Mouse (Mus musculus): ENCODE measurements at regions not wholly inside any gene's neighbourhood (a gene's known extent, or its start where the extent isn't known, plus 50 kb on each side); places are given as distances from the start of the nearest gene placed in this dataset.

DNA sequence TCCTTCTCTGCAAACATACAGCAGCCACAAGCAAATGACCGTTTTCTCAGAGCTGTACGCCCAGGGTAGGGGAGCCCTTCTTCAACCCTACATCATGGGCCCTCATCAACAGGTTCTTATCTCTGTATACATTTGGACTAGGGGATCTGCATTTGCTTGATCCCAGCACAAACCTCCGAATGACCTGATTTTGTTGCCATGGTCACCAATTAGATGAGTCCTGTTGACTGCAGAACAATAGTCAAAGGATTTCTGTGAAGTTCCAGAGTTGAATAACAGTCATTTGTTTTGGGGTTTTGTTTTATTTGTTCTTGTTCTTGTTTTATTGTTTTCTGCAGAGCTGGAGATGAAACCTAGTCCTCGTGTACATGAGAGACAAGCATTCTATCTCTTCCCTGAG lies 340.6 kb downstream of the Rps6kc1 start:
- H3K9ac ChIP-seq = no peak overlapping the region
- no peak overlapping the region for H3K4me2 ChIP-seq
- WGBS (ENCODE audit: insufficient replicate concordance) = 32% methylated on average over 4 of the region's 4 CpGs
- H3K9me3 ChIP-seq (replicated peaks) = no peaks in the 10 kb centered on the region
- no peak overlapping the region for H3K4me3 ChIP-seq (replicated peaks)
- H3K27me3 ChIP-seq = no peaks in the 10 kb centered on the region
- no peaks in the 10 kb centered on the region for H3K36me3 ChIP-seq (replicated peaks)
- no peak for ATAC-seq (ENCODE audit: insufficient read depth)
- no peak overlapping the region for H3K27ac ChIP-seq (replicated peaks)
- no peaks in the 10 kb centered on the region for H3K4me1 ChIP-seq (replicated peaks)

DNA sequence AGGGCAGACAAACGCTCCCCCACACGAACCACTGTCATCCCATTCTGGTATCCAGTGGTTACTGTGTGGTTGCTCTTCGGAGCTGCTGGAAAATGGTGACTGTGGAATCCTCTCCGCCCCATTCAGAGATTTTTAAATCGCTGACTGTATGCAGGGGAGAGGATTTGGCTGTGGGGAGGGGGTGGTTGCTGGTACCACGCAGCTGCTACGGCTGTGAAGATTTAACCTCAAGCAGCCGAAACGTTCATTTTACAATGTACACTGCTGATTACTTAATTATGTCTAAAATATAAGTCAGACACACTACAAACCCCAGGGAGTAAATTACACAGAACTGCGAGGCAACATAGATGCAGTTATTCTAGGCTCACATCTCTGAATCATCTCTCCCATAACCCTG lies 341.0 kb downstream of the Rps6kc1 start:
- 69% methylated on average over 10 of the region's 10 CpGs for WGBS (ENCODE audit: insufficient replicate concordance)
- H3K4me3 ChIP-seq (replicated peaks) = no peak overlapping the region
- H3K4me2 ChIP-seq = no peak overlapping the region
- no peaks in the 10 kb centered on the region for H3K36me3 ChIP-seq (replicated peaks)
- no peak for ATAC-seq (ENCODE audit: insufficient read depth)
- H3K9me3 ChIP-seq (replicated peaks) = no peaks in the 10 kb centered on the region
- no peaks in the 10 kb centered on the region for H3K4me1 ChIP-seq (replicated peaks)
- no peak overlapping the region for H3K9ac ChIP-seq
- H3K27me3 ChIP-seq = no peaks in the 10 kb centered on the region
- no peak overlapping the region for H3K27ac ChIP-seq (replicated peaks)

DNA sequence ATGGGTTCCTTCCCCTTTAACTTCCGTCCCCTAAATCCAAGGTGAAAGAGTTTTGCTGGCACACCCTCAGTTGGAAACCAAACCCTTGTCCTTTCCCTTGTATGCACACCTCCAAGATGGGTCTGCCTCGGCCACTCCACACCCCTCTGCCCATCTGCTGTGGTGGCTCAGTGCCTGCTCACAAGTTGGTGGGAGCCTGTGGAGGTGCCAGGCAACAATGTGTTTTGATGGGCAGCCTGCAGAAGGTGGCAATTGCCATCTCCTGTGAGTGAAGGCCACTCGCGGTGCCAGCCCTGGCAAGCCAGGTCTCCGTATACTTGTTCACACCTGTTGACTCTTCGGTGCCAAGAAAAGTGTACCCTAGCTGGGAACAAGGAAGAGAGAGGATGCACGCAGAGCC lies 344.8 kb downstream of the Rps6kc1 start:
- Histone ChIP-seq H3K9me3 (replicated peaks) (no peaks in the 10 kb centered on the region), H3K4me3 (replicated peaks) (no peak overlapping the region), H3K9ac (no peak overlapping the region), H3K36me3 (replicated peaks) (no peaks in the 10 kb centered on the region), H3K4me1 (replicated peaks) (no peaks in the 10 kb centered on the region), H3K27ac (replicated peaks) (no peak overlapping the region), H3K4me2 (no peak overlapping the region), H3K27me3 (no peaks in the 10 kb centered on the region)
- ATAC-seq (ENCODE audit: insufficient read depth) = no peak
- 68% methylated on average over 7 of the region's 7 CpGs for WGBS (ENCODE audit: insufficient replicate concordance)

DNA sequence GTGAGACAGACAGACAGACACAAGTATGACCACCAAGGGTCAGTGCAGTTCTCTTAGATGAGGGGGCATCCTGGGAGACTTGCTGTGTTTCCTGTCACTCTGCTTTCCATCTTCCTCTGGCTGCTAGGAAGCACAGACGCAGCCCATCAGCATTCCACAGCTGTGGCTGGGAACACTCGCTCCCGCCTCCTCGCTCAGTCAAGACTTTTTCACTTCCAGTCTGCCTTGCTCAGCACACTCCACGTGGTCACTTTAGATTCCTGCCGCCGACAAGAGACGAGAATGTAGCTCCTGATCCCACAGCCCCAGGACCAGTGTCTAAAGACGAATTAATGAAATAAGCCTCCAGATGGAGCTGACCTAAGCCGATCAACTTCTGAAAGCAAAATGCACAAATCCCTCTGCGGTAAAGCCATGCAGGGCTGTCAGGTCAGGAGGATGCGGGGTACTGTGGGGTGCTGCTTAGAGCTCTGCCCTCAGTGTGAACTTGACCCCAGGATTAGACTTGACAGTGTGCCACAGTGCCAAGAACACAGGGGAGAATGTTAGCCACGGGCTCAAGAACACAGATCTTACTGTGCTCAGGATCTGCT lies 348.6 kb downstream of the Rps6kc1 start:
- Histone ChIP-seq H3K36me3 (replicated peaks) (no peaks in the 10 kb centered on the region), H3K27me3 (no peaks in the 10 kb centered on the region), H3K4me3 (replicated peaks) (no peak overlapping the region), H3K27ac (replicated peaks) (no peak overlapping the region), H3K9ac (no peak overlapping the region), H3K4me2 (no peak overlapping the region), H3K9me3 (replicated peaks) (no peaks in the 10 kb centered on the region), H3K4me1 (replicated peaks) (no peaks in the 10 kb centered on the region)
- 47% methylated on average over 13 of the region's 13 CpGs for WGBS (ENCODE audit: insufficient replicate concordance)
- no peak for ATAC-seq (ENCODE audit: insufficient read depth)

DNA sequence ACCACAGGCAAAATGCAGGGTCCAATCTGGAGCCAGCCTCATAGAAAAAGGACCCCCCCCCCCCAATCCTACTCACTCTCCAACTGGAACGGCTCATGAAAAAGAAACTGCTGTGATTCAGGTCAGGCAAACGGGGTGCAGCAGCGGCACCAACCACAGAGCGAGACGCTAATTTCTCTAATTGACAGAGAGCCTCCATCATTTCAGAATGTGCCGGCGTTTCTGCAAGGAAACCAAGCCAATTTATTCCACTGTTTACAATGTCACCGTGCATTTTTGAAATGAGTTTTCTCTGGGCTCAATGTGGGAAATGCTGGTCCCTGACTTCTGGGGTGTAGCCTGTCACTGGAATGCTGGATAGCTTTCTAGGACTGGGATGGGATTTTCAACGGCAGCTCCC lies 351.5 kb downstream of the Rps6kc1 start:
- H3K36me3 ChIP-seq (replicated peaks) = no peaks in the 10 kb centered on the region
- no peaks in the 10 kb centered on the region for H3K27me3 ChIP-seq
- no peaks in the 10 kb centered on the region for H3K9me3 ChIP-seq (replicated peaks)
- ATAC-seq (ENCODE audit: insufficient read depth) = no peak
- H3K4me2 ChIP-seq = no peak overlapping the region
- no peak overlapping the region for H3K9ac ChIP-seq
- H3K4me1 ChIP-seq (replicated peaks) = no peaks in the 10 kb centered on the region
- 77% methylated on average over 9 of the region's 9 CpGs for WGBS (ENCODE audit: insufficient replicate concordance)
- no peak overlapping the region for H3K27ac ChIP-seq (replicated peaks)
- no peak overlapping the region for H3K4me3 ChIP-seq (replicated peaks)

DNA sequence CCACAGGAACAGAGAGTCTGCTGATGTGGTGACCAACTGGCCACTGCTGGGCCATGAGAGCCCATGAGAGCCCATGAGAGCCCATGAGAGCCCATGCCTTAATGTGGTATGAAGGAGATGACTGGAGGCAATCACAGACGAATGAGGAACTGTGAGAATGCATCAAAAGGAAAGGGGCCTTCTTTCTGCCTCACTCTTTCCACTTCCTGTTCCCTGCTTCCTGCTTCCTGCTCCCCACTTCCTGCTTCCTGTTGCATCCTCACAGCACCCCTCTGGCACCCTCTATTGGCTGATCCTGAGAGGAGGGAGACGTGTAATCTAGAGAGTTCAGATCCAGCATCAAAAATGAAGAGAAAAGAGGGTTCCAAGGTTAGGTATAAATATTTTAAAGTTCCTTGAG lies 369.7 kb downstream of the Rps6kc1 start:
- no peaks in the 10 kb centered on the region for H3K36me3 ChIP-seq (replicated peaks)
- no peaks in the 10 kb centered on the region for H3K27me3 ChIP-seq
- no peak overlapping the region for H3K4me2 ChIP-seq
- H3K4me3 ChIP-seq (replicated peaks) = no peak overlapping the region
- H3K9ac ChIP-seq = no peak overlapping the region
- H3K4me1 ChIP-seq (replicated peaks) = no peaks in the 10 kb centered on the region
- H3K9me3 ChIP-seq (replicated peaks) = no peaks in the 10 kb centered on the region
- no peak for ATAC-seq (ENCODE audit: insufficient read depth)
- H3K27ac ChIP-seq (replicated peaks) = no peak overlapping the region
- WGBS (ENCODE audit: insufficient replicate concordance) = 42% methylated on average over 2 of the region's 2 CpGs

DNA sequence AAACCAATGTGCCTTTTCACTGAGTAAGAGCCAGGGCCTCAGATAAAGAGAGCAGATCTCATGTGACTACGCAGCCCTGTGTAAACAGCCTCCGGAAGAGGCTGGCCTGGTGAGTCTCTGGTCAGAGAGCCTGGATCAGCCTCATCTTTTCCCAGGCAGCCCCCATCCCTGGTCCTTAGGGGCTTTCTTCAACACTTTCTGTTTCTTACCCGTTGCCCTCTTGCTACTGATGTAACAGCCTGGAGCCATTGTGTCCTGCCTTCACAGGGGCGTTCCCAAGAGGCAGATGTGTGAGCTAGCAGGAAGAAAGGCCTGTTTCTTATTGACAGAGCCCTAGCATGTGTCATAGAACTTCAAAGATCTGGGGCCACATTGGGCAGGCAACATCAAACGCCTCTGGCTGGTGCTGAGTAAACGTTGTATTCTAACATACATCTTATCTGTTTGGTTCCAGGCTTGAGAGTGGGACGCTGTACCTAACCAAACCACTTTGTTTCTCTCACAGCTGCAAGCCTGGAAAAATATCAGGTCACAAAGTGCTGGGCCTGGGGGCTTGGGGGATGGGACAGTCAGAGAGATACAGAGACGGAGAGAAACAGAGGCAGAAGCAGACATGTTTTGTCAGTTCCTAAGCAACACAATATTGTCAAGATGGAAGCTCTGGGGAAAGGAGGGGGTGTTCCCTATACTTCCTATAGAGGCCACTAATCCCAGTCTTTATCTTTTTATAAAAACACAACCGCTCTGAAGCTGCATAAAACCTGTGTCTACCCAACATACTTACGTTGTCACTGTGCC lies 362.6 kb upstream of the Prox1 start:
- Histone ChIP-seq H3K9me3 (replicated peaks) (no peaks in the 10 kb centered on the region), H3K27me3 (no peaks in the 10 kb centered on the region), H3K4me1 (replicated peaks) (0 out of 2 replicates have a peak, but pooled peaks cover 4% of the 10 kb centered on the region), H3K36me3 (replicated peaks) (no peaks in the 10 kb centered on the region), H3K9ac (no peak overlapping the region), H3K4me2 (no peak overlapping the region), H3K4me3 (replicated peaks) (no peak overlapping the region), H3K27ac (replicated peaks) (no peak overlapping the region)
- ATAC-seq (ENCODE audit: insufficient read depth) = no peak
- WGBS (ENCODE audit: insufficient replicate concordance) = 29% methylated on average over 10 of the region's 10 CpGs

DNA sequence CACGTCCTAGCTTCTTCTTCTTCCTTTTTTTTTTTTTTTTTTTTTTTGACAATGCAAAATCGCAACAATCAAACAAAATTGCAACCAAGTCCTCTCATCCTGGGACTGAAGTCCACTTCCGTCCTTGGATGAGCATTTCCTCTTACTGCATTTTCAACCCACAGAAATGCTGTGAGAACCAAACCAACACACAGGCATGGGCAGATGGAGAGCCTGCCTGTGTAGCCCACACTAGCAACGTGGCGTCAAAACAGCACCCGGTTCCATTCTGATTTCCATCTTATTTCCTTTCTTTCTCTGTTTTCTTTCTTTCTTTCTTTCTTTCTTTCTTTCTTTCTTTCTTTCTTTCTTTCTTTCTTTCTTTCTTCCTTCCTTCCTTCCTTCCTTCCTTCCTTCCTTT lies 360.7 kb upstream of the Prox1 start:
- no peak overlapping the region for H3K4me2 ChIP-seq
- H3K9ac ChIP-seq = no peak overlapping the region
- H3K36me3 ChIP-seq (replicated peaks) = no peaks in the 10 kb centered on the region
- 63% methylated on average over 6 of the region's 6 CpGs for WGBS (ENCODE audit: insufficient replicate concordance)
- no peaks in the 10 kb centered on the region for H3K9me3 ChIP-seq (replicated peaks)
- no peak overlapping the region for H3K4me3 ChIP-seq (replicated peaks)
- no peak overlapping the region for H3K27ac ChIP-seq (replicated peaks)
- no peak for ATAC-seq (ENCODE audit: insufficient read depth)
- no peaks in the 10 kb centered on the region for H3K27me3 ChIP-seq
- H3K4me1 ChIP-seq (replicated peaks) = 0 out of 2 replicates have a peak, but pooled peaks cover 4% of the 10 kb centered on the region

DNA sequence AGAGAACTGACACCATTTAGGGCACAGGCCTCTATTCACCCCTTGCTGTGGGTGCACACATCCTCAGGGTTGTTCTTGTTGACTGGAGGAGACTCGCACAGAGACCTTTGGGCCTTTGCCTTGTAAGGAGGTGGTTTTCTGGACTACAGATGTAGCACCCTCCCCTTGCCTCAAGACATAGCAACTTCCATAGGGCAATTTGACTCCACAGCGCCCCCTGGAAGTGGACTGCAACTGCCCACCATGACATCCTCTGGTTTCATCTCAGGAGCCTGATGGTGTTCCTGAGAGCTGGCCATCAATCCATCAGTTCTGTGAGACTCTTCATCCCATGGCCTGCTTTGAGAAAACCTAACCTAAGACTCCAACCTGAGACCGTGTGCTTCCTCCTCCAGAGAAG lies 359.6 kb upstream of the Prox1 start:
- no peaks in the 10 kb centered on the region for H3K36me3 ChIP-seq (replicated peaks)
- no peaks in the 10 kb centered on the region; the same call in 1 of the 2 replicates for H3K27me3 ChIP-seq
- 0 out of 2 replicates have a peak, but pooled peaks cover 4% of the 10 kb centered on the region for H3K4me1 ChIP-seq (replicated peaks)
- H3K27ac ChIP-seq (replicated peaks) = no peak overlapping the region
- no peak overlapping the region for H3K4me2 ChIP-seq
- H3K9me3 ChIP-seq (replicated peaks) = no peaks in the 10 kb centered on the region
- ATAC-seq (ENCODE audit: insufficient read depth) = no peak
- 54% methylated on average over 3 of the region's 3 CpGs for WGBS (ENCODE audit: insufficient replicate concordance)
- H3K9ac ChIP-seq = no peak overlapping the region
- no peak overlapping the region for H3K4me3 ChIP-seq (replicated peaks)

DNA sequence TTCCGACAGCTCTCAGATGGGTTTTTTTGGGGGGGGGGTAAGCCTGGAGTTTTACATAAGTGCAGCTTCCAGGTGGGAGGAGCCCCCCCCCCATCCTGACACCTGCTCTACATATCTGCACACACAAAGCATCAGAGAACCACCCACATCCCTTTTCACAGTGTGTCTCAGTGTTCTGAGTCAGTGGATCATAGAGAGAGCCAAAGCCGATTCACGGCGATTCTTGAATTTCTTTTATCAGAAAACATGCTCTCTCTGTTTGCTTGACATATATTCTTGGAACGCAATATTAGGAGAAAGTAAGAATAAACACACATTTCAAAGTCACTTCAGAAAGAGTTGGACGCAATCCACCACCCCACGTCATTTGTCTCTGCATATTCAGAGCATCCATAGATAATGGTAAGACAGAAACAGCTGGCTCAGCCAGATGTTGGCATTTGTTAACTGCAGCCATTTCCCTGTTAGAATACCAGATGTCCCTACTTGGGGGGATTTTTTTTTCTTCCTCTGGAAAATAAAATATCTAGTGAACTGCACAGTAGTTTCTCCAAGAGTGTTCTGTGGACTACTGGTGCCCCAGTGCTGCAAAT lies 357.1 kb upstream of the Prox1 start:
- Histone ChIP-seq H3K4me1 (replicated peaks) (no peaks in the 10 kb centered on the region), H3K4me3 (replicated peaks) (no peak overlapping the region), H3K36me3 (replicated peaks) (no peaks in the 10 kb centered on the region), H3K27ac (replicated peaks) (no peak overlapping the region), H3K4me2 (no peak overlapping the region), H3K9me3 (replicated peaks) (no peaks in the 10 kb centered on the region), H3K9ac (no peak overlapping the region), H3K27me3 (no peaks in the 10 kb centered on the region; the same call in 1 of the 2 replicates)
- WGBS (ENCODE audit: insufficient replicate concordance) = 72% methylated on average over 7 of the region's 7 CpGs
- ATAC-seq (ENCODE audit: insufficient read depth) = no peak

DNA sequence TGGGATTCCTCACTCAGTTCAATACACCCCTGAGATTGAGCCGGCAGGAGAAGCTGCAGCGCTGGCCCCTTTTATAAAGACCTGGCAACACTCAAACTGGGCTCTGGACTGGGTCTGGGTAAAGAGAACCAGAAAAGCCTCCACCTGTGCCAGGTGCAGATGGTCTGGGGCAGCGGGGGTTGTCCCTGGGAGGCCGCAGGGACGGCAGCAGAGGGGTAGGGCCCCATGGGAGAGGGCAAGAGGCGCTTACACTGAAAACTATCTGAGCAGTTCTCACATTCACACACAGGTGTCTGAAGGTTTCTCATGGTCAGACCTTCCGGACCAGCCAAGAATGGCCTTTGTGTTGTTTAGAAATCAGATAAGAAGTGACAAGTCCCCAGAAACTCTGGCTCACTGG lies 356.1 kb upstream of the Prox1 start:
- H3K27me3 ChIP-seq = no peaks in the 10 kb centered on the region; the same call in 1 of the 2 replicates
- H3K4me1 ChIP-seq (replicated peaks) = no peaks in the 10 kb centered on the region
- ATAC-seq (ENCODE audit: insufficient read depth) = no peak
- H3K4me2 ChIP-seq = no peak overlapping the region
- 23% methylated on average over 7 of the region's 7 CpGs for WGBS (ENCODE audit: insufficient replicate concordance)
- H3K36me3 ChIP-seq (replicated peaks) = no peaks in the 10 kb centered on the region
- H3K9ac ChIP-seq = no peak overlapping the region
- no peaks in the 10 kb centered on the region for H3K9me3 ChIP-seq (replicated peaks)
- H3K4me3 ChIP-seq (replicated peaks) = no peak overlapping the region
- no peak overlapping the region for H3K27ac ChIP-seq (replicated peaks)

Data from liver, embryonic 15.5 days (tissue).